8 mouse cellular contexts compared by ENCODE assay signal in genomic region chr10:128746972-128747645, GRCm38 (mm10). TPM values are rescaled to one million over a fixed set of nuclear protein-coding genes. Genes with fewer than 3 reads are reported as not detected.
DNase-seq lines count a peak whose midpoint lies in the region; ATAC-seq lines count a peak whose summit lies in the region.

No protein-coding gene starts in this region.

- DNase-seq in kidney, postnatal 36 days: no peak
- DNase-seq in right cerebral cortex, postnatal 10 days (ENCODE audit: low spot score in 2 of 2): no peak
- DNase-seq in B cell, adult 2 months: no peak
- no peak for DNase-seq in cerebellum, postnatal 36 days

- ATAC-seq in kidney, embryonic 16.5 days (ENCODE audit: low FRiP score, low TSS enrichment): no peak
- no peak; the same call in 1 of the 2 replicates for ATAC-seq in hindbrain, embryonic 15.5 days (ENCODE audit: low FRiP score, low read depth)
- no peak for ATAC-seq in midbrain, embryonic 15.5 days (replicated peaks)

- H3K9ac ChIP-seq in kidney, embryonic 16.5 days (replicated peaks; ENCODE audit: low read length): peak overlapping the region; percentile 91
- H3K9ac ChIP-seq in hindbrain, embryonic 15.5 days: peak overlapping the region; percentile 90
- H3K9ac ChIP-seq in midbrain, embryonic 15.5 days: peak overlapping the region; percentile 84

- 40% methylated on average over 8 of the region's 9 CpGs for WGBS in kidney, embryonic 16.5 days
- 47% methylated on average over 9 of the region's 9 CpGs for WGBS in hindbrain, embryonic 15.5 days
- 44% methylated on average over 9 of the region's 9 CpGs for WGBS in midbrain, embryonic 15.5 days

- no peaks in the 10 kb centered on the region for H3K36me3 ChIP-seq in kidney, embryonic 16.5 days (ENCODE audit: insufficient read depth, low read length)
- H3K36me3 ChIP-seq in hindbrain, embryonic 15.5 days: no peaks in the 10 kb centered on the region
- no peaks in the 10 kb centered on the region for H3K36me3 ChIP-seq in midbrain, embryonic 15.5 days (replicated peaks)

- no peaks in the 10 kb centered on the region for H3K9me3 ChIP-seq in kidney, embryonic 16.5 days (ENCODE audit: low read length)
- H3K9me3 ChIP-seq in hindbrain, embryonic 15.5 days: no peaks in the 10 kb centered on the region
- H3K9me3 ChIP-seq in midbrain, embryonic 15.5 days: no peaks in the 10 kb centered on the region

- H3K4me2 ChIP-seq in kidney, embryonic 16.5 days (replicated peaks; ENCODE audit: low read depth, low read length): peak overlapping the region; percentile 86
- H3K4me2 ChIP-seq in hindbrain, embryonic 15.5 days: peak overlapping the region; percentile 76
- H3K4me2 ChIP-seq in midbrain, embryonic 15.5 days: peak overlapping the region; percentile 95

- peaks cover 2% of the 10 kb centered on the region; the same call in 1 of the 2 replicates for H3K27me3 ChIP-seq in kidney, embryonic 16.5 days (ENCODE audit: insufficient read depth, low read length)
- H3K27me3 ChIP-seq in hindbrain, embryonic 15.5 days: peaks cover 20% of the 10 kb centered on the region
- H3K27me3 ChIP-seq in midbrain, embryonic 15.5 days (replicated peaks): peaks cover 28% of the 10 kb centered on the region

- H3K4me3 ChIP-seq in kidney, embryonic 16.5 days (ENCODE audit: low read length): peak overlapping the region; percentile 74
- H3K4me3 ChIP-seq in brown adipose tissue, adult 24 weeks (ENCODE audit: insufficient read depth, low read depth, low read length): peak overlapping the region; percentile 87
- peak overlapping the region; percentile 59 for H3K4me3 ChIP-seq in hindbrain, embryonic 15.5 days
- peak overlapping the region; percentile 70 for H3K4me3 ChIP-seq in midbrain, embryonic 15.5 days

- peaks cover 36% of the 10 kb centered on the region for H3K4me1 ChIP-seq in kidney, embryonic 16.5 days (ENCODE audit: insufficient read depth, low read length)
- H3K4me1 ChIP-seq in brown adipose tissue, adult 24 weeks (ENCODE audit: control insufficient read depth, insufficient read depth, insufficient read length, low read length): peaks cover 17% of the 10 kb centered on the region; the same call in 1 of the 2 replicates
- peaks cover 45% of the 10 kb centered on the region for H3K4me1 ChIP-seq in hindbrain, embryonic 15.5 days (replicated peaks)
- H3K4me1 ChIP-seq in midbrain, embryonic 15.5 days: peaks cover 46% of the 10 kb centered on the region

- H3K27ac ChIP-seq in kidney, embryonic 16.5 days (ENCODE audit: low read length): peak overlapping the region; percentile 99
- H3K27ac ChIP-seq in brown adipose tissue, adult 24 weeks (replicated peaks; ENCODE audit: low read depth, low read length): peak overlapping the region; percentile 94
- H3K27ac ChIP-seq in hindbrain, embryonic 15.5 days (replicated peaks): peak overlapping the region; percentile 91
- peak overlapping the region; percentile 91 for H3K27ac ChIP-seq in midbrain, embryonic 15.5 days

RNA-seq across cellular contexts. Expression of gene Pym1, which starts 0.6 kb away (rescaled TPM):
- polyA plus RNA-seq in kidney, embryonic 16.5 days (2015; fragmentation: Nextera tagmentation; extraction: Ambion mirVana): 40.0 and 40.3 TPM in 2 replicates
- 12.5 and 19.5 TPM in 2 replicates for polyA plus RNA-seq in brown adipose tissue, adult 24 weeks (2012; ENCODE audit: insufficient read depth, insufficient read length, missing spikeins)
- 44.5 and 47.0 TPM in 2 replicates for polyA plus RNA-seq in hindbrain, embryonic 15.5 days (2015; fragmentation: Nextera tagmentation; extraction: Ambion mirVana)
- polyA plus RNA-seq in midbrain, embryonic 15.5 days (2015; fragmentation: Nextera tagmentation; extraction: Ambion mirVana): 45.8 and 47.6 TPM in 2 replicates

RNA-seq across cellular contexts. Expression of gene Dgka, which starts 2.5 kb away (rescaled TPM):
- 6.8 and 7.8 TPM in 2 replicates for polyA plus RNA-seq in kidney, embryonic 16.5 days (2015; fragmentation: Nextera tagmentation; extraction: Ambion mirVana)
- 4.6 and 6.0 TPM in 2 replicates for polyA plus RNA-seq in brown adipose tissue, adult 24 weeks (2012; ENCODE audit: insufficient read depth, insufficient read length, missing spikeins)
- 7.7 and 8.9 TPM in 2 replicates for polyA plus RNA-seq in hindbrain, embryonic 15.5 days (2015; fragmentation: Nextera tagmentation; extraction: Ambion mirVana)
- polyA plus RNA-seq in midbrain, embryonic 15.5 days (2015; fragmentation: Nextera tagmentation; extraction: Ambion mirVana): 7.6 and 7.8 TPM in 2 replicates

RNA-seq across cellular contexts. Expression of gene Cdk2, which starts 42.3 kb away (rescaled TPM):
- 100 and 105 TPM in 2 replicates for polyA plus RNA-seq in kidney, embryonic 16.5 days (2015; fragmentation: Nextera tagmentation; extraction: Ambion mirVana)
- polyA plus RNA-seq in brown adipose tissue, adult 24 weeks (2012; ENCODE audit: insufficient read depth, insufficient read length, missing spikeins): 8.6 and 11.1 TPM in 2 replicates
- polyA plus RNA-seq in hindbrain, embryonic 15.5 days (2015; fragmentation: Nextera tagmentation; extraction: Ambion mirVana): 22.4 and 23.5 TPM in 2 replicates
- polyA plus RNA-seq in midbrain, embryonic 15.5 days (2015; fragmentation: Nextera tagmentation; extraction: Ambion mirVana): 15.1 and 18.6 TPM in 2 replicates

RNA-seq across cellular contexts. Expression of gene Pmel, which starts 43.1 kb away (rescaled TPM):
- 1.5 and 1.7 TPM in 2 replicates for polyA plus RNA-seq in kidney, embryonic 16.5 days (2015; fragmentation: Nextera tagmentation; extraction: Ambion mirVana)
- not detected in 2 replicates for polyA plus RNA-seq in brown adipose tissue, adult 24 weeks (2012; ENCODE audit: insufficient read depth, insufficient read length, missing spikeins)
- polyA plus RNA-seq in hindbrain, embryonic 15.5 days (2015; fragmentation: Nextera tagmentation; extraction: Ambion mirVana): 0.62 and 1.1 TPM in 2 replicates
- polyA plus RNA-seq in midbrain, embryonic 15.5 days (2015; fragmentation: Nextera tagmentation; extraction: Ambion mirVana): 0.54 and 0.88 TPM in 2 replicates

RNA-seq across cellular contexts. Expression of gene Mmp19, which starts 43.6 kb away (rescaled TPM):
- polyA plus RNA-seq in kidney, embryonic 16.5 days (2015; fragmentation: Nextera tagmentation; extraction: Ambion mirVana): 0.89 and 0.98 TPM in 2 replicates
- polyA plus RNA-seq in brown adipose tissue, adult 24 weeks (2012; ENCODE audit: insufficient read depth, insufficient read length, missing spikeins): 34.9 and 38.0 TPM in 2 replicates
- 0.73 and 0.98 TPM in 2 replicates for polyA plus RNA-seq in hindbrain, embryonic 15.5 days (2015; fragmentation: Nextera tagmentation; extraction: Ambion mirVana)
- 0.58 and 0.79 TPM in 2 replicates for polyA plus RNA-seq in midbrain, embryonic 15.5 days (2015; fragmentation: Nextera tagmentation; extraction: Ambion mirVana)
